Mouse (Mus musculus) bone marrow, adult 2 months (tissue): ENCODE results near the gene Zfp534.
"Not testable (repeated sequence)": the region's sequence is repeated elsewhere in the genome, so short reads cannot be mapped to it uniquely, and the experiment has no call there.

ENCODE experiments used
- CTCF ChIP-seq: fragments of 200-500 bp; IDR thresholded peaks from 2 replicates; pipeline ENCODE4 v1.5.1; 2011; ENCODE audit warnings: low read length, control low read depth; ENCODE audit not compliant: control insufficient read depth, insufficient read depth
- POLR2A ChIP-seq: fragments of 200-500 bp; IDR thresholded peaks from 2 replicates; pipeline ENCODE4 v1.6.1; 2011; ENCODE audit warnings: low read depth, mild to moderate bottlenecking, control low read depth, low read length, borderline replicate concordance; ENCODE audit not compliant: control insufficient read depth

DNA sequence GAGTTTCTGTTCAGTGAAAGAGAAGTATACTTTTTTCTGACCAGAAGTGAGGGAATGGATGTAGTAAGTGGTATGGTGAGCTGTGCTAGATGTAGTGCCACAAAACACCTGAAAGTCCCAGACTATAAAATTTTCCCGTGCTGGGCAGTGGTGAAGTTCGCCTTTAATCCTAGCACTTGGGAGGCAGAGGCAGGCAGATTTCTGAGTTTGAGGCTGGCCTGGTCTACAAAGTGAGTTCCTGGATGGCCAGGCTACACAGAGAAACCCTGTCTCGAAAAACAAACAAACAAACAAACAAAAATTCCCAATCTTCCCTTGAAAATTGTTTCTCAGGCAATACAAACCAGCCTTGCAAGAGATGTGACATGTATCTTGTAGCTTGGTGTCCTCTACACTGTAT lies 54.9 kb downstream of the Zfp534 start:
- TF ChIP-seq CTCF, POLR2A: not testable (repeated sequence)
